Mouse (Mus musculus) heart, embryonic 10.5 days (tissue): Measurements from ENCODE around the gene Ccdc138. TPM values are rescaled to one million over a fixed set of nuclear protein-coding genes. Genes with fewer than 3 reads are reported as not detected.
"Not testable (repeated sequence)": the region's sequence is repeated elsewhere in the genome, so short reads cannot be mapped to it uniquely, and the experiment has no call there.

Experiments
- DNase-seq: peaks from one replicate; pipeline ENCODE4 v3.0.0-alpha.2; 2017; ENCODE audit warnings: low spot score
- H3K27ac ChIP-seq: fragments of 300-500 bp; sonication (generic); 2 replicates; pipeline ENCODE4 v1.5.1; 2016; ENCODE audit warnings: mild to moderate bottlenecking
- H3K27me3 ChIP-seq: fragments of 300-500 bp; sonication (generic); 2 replicates; pipeline ENCODE4 v1.6.1; 2016; ENCODE audit warnings: mild to moderate bottlenecking; ENCODE audit not compliant: poor library complexity, insufficient read depth, severe bottlenecking
- H3K36me3 ChIP-seq: fragments of 300-500 bp; sonication (generic); 2 replicates; pipeline ENCODE4 v1.6.1; 2016; ENCODE audit warnings: mild to moderate bottlenecking, moderate library complexity
- H3K4me1 ChIP-seq: fragments of 300-500 bp; sonication (generic); 2 replicates; pipeline ENCODE4 v1.6.1; 2016; ENCODE audit warnings: mild to moderate bottlenecking
- H3K4me3 ChIP-seq: fragments of 300-500 bp; sonication (generic); 2 replicates; pipeline ENCODE4 v1.5.1; 2016; ENCODE audit warnings: mild to moderate bottlenecking, moderate library complexity
- H3K9me3 ChIP-seq: fragments of 300-500 bp; sonication (generic); 2 replicates; pipeline ENCODE4 v1.6.1; 2016; ENCODE audit warnings: mild to moderate bottlenecking, moderate library complexity
- WGBS: fragments of 180-500 bp; shearing (Covaris S2); methylation state at CpG from one replicate; pipeline ENCODE4 v1.1.7; 2016; 5-methylcytosine and 5-hydroxymethylcytosine counted together
- polyA plus RNA-seq: library from polyadenylated mRNA; unstranded; fragments of >200 nt; fragmentation: Nextera tagmentation; extraction: Ambion mirVana; gene quantifications from 2 replicates; pipeline ENCODE4 v1.2.1, GENCODE M21; 2016

Ccdc138 gene
- polyA plus RNA-seq, 1 experiment from 2014 or later: 10.0 TPM

- H3K36me3 ChIP-seq: peaks cover 35% of the 10 kb centered on the region; the same call in 1 of the 2 replicates
- WGBS: 83% methylated on average over 10 of the region's 10 CpGs
- no peak overlapping the region for H3K4me3 ChIP-seq
Measured at GRCm38 (mm10) chr10:58530896-58531790, 33.4 kb downstream of the Ccdc138 start.

GRCm38 (mm10) chr10:58532177-58532576, 34.4 kb downstream of the Ccdc138 start:
- Histone ChIP-seq H3K4me3 (no peak overlapping the region), H3K36me3 (peaks cover 35% of the 10 kb centered on the region; the same call in 1 of the 2 replicates), H3K9me3 (no peaks in the 10 kb centered on the region), H3K27ac (no peak overlapping the region), H3K4me1 (no peaks in the 10 kb centered on the region), H3K27me3 (no peaks in the 10 kb centered on the region)
- no peak for DNase-seq
- 96% methylated on average over 2 of the region's 2 CpGs for WGBS

More at GRCm38 (mm10) chr10:58530896-58531790, 33.4 kb downstream of the Ccdc138 start:
- H3K27me3 ChIP-seq: no peaks in the 10 kb centered on the region
- H3K27ac ChIP-seq: no peak overlapping the region
- no peaks in the 10 kb centered on the region for H3K9me3 ChIP-seq
- no peak for DNase-seq
- H3K4me1 ChIP-seq: no peaks in the 10 kb centered on the region

GRCm38 (mm10) chr10:58536276-58536675, 38.5 kb downstream of the Ccdc138 start:
- H3K27ac ChIP-seq, H3K4me3 ChIP-seq, DNase-seq, H3K9me3 ChIP-seq, H3K4me1 ChIP-seq, H3K27me3 ChIP-seq: not testable (repeated sequence)
- H3K36me3 ChIP-seq: peaks cover 29% of the 10 kb centered on the region; the same call in 1 of the 2 replicates
- 78% methylated on average over 5 of the region's 5 CpGs for WGBS

GRCm38 (mm10) chr10:58540613-58541012, 42.9 kb downstream of the Ccdc138 start:
- no peak overlapping the region for H3K27ac ChIP-seq
- peak; percentile 78 for DNase-seq
- no peaks in the 10 kb centered on the region for H3K9me3 ChIP-seq
- no peaks in the 10 kb centered on the region for H3K4me1 ChIP-seq
- H3K27me3 ChIP-seq: no peaks in the 10 kb centered on the region
- 58% methylated on average over 13 of the region's 13 CpGs for WGBS
- H3K36me3 ChIP-seq: peaks cover 16% of the 10 kb centered on the region
- H3K4me3 ChIP-seq: no peak overlapping the region

- Histone ChIP-seq H3K4me3 (no peak overlapping the region), H3K9me3 (no peaks in the 10 kb centered on the region), H3K4me1 (no peaks in the 10 kb centered on the region), H3K27me3 (no peaks in the 10 kb centered on the region), H3K27ac (no peak overlapping the region), H3K36me3 (no peaks in the 10 kb centered on the region)
- DNase-seq: no peak
Measured at GRCm38 (mm10) chr10:58548739-58549138, 51.0 kb downstream of the Ccdc138 start.

- H3K36me3 ChIP-seq: no peaks in the 10 kb centered on the region
- H3K4me1 ChIP-seq: no peaks in the 10 kb centered on the region
- H3K4me3 ChIP-seq: no peak overlapping the region
- DNase-seq: no peak
- no peaks in the 10 kb centered on the region for H3K27me3 ChIP-seq
- H3K9me3 ChIP-seq: no peaks in the 10 kb centered on the region
- WGBS: 78% methylated on average over 8 of the region's 8 CpGs
- no peak overlapping the region for H3K27ac ChIP-seq
Measured at GRCm38 (mm10) chr10:58554693-58555387, 57.1 kb downstream of the Ccdc138 start.

- no peaks in the 10 kb centered on the region for H3K36me3 ChIP-seq
- no peaks in the 10 kb centered on the region for H3K27me3 ChIP-seq
- no peaks in the 10 kb centered on the region for H3K9me3 ChIP-seq
- H3K4me3 ChIP-seq: no peak overlapping the region
- no peak overlapping the region for H3K27ac ChIP-seq
- DNase-seq: no peak
- WGBS: 22% methylated on average over 7 of the region's 7 CpGs
- no peaks in the 10 kb centered on the region for H3K4me1 ChIP-seq
Measured at GRCm38 (mm10) chr10:58559098-58559497, 61.4 kb downstream of the Ccdc138 start.

- H3K27me3 ChIP-seq: no peaks in the 10 kb centered on the region
- 25% methylated on average over 3 of the region's 3 CpGs for WGBS
- no peaks in the 10 kb centered on the region for H3K36me3 ChIP-seq
- H3K4me1 ChIP-seq: no peaks in the 10 kb centered on the region
- no peak overlapping the region for H3K4me3 ChIP-seq
- no peak for DNase-seq
- H3K9me3 ChIP-seq: no peaks in the 10 kb centered on the region
- H3K27ac ChIP-seq: no peak overlapping the region
Measured at GRCm38 (mm10) chr10:58559901-58560300, 62.2 kb downstream of the Ccdc138 start.

GRCm38 (mm10) chr10:58560521-58560920, 62.8 kb downstream of the Ccdc138 start:
- WGBS: 85% methylated on average over 6 of the region's 6 CpGs
- Histone ChIP-seq H3K27me3 (no peaks in the 10 kb centered on the region), H3K27ac (no peak overlapping the region), H3K9me3 (no peaks in the 10 kb centered on the region), H3K4me1 (no peaks in the 10 kb centered on the region), H3K4me3 (no peak overlapping the region), H3K36me3 (no peaks in the 10 kb centered on the region)
- DNase-seq: no peak

- Histone ChIP-seq H3K4me3 (no peak overlapping the region), H3K27me3 (no peaks in the 10 kb centered on the region), H3K27ac (no peak overlapping the region), H3K9me3 (no peaks in the 10 kb centered on the region), H3K36me3 (no peaks in the 10 kb centered on the region), H3K4me1 (no peaks in the 10 kb centered on the region)
- 68% methylated on average over 5 of the region's 5 CpGs for WGBS
- DNase-seq: no peak
Measured at GRCm38 (mm10) chr10:58585427-58586223, 87.9 kb downstream of the Ccdc138 start.

- H3K4me3 ChIP-seq: no peak overlapping the region
- 69% methylated on average over 3 of the region's 3 CpGs for WGBS
- no peak for DNase-seq
- H3K9me3 ChIP-seq: no peaks in the 10 kb centered on the region
- peaks cover 26% of the 10 kb centered on the region for H3K4me1 ChIP-seq
- no peaks in the 10 kb centered on the region for H3K27me3 ChIP-seq
- H3K36me3 ChIP-seq: no peaks in the 10 kb centered on the region
- H3K27ac ChIP-seq: no peak overlapping the region
Measured at GRCm38 (mm10) chr10:58594486-58594885, 96.7 kb downstream of the Ccdc138 start.

GRCm38 (mm10) chr10:58595197-58595596, 97.4 kb downstream of the Ccdc138 start:
- no peaks in the 10 kb centered on the region for H3K36me3 ChIP-seq
- H3K9me3 ChIP-seq: no peaks in the 10 kb centered on the region
- 0 out of 2 replicates have a peak overlapping the region, but pooled peaks have one; percentile 42 for H3K27ac ChIP-seq
- peak; percentile 63 for DNase-seq
- peaks cover 26% of the 10 kb centered on the region for H3K4me1 ChIP-seq
- 86% methylated on average over 3 of the region's 3 CpGs for WGBS
- H3K4me3 ChIP-seq: no peak overlapping the region
- H3K27me3 ChIP-seq: no peaks in the 10 kb centered on the region
